Mouse (Mus musculus) skeletal muscle tissue, postnatal 0 days (tissue): ENCODE measurements around the gene Tpk1. TPM values are rescaled to one million over a fixed set of nuclear protein-coding genes. Genes with fewer than 3 reads are reported as not detected.

Source experiments
- polyA plus RNA-seq: library from polyadenylated mRNA; unstranded; fragments of >200 nt; fragmentation: Nextera tagmentation; extraction: Ambion mirVana; gene quantifications from 2 replicates; pipeline ENCODE4 v1.2.1, GENCODE M21; 2015

The Tpk1 gene
- polyA plus RNA-seq: 4.3 and 5.1 TPM in 2 replicates

GRCm38 (mm10) chr6:43665677-43666546 is at the start of gene Tpk1:
TSS of gene Tpk1 (minus strand) at chr6:43666278.

DNA sequence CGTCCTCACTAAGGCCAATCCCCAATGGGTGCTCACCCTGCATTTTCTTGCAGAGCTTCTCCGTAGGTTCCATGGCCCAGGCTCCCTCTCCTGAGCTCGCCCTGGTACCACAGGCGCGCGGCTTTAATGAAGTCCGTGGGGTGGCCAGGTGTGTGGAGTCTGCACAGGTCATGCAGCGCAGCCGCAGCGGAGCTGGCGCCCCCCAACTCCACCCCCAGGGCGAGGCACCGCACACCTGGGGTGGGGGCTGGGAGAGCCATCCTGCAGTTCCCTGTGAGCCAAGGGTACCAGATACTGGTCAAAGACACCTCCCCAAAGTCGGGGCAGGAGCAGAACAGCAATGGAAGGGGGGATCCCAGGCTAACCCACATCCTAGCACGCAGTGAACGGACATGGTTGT is 356.6 kb downstream of the Tpk1 start, which contains the start of gene Nobox:
Nobox (minus strand) TSS at position 101 of the 400 bp plus-strand sequence.

